Mouse (Mus musculus) testis, adult 2 months (tissue): ENCODE measurements around the gene Bmp7.

Experiments used
- CTCF ChIP-seq: fragments of 200-500 bp; IDR thresholded peaks from 2 replicates; pipeline ENCODE4 v1.5.1; 2012; ENCODE audit warnings: low read depth, mild to moderate bottlenecking, inconsistent platforms, low read length, moderate library complexity; ENCODE audit not compliant: control insufficient read depth, insufficient read depth, insufficient replicate concordance
- POLR2A ChIP-seq: fragments of 200-500 bp; IDR thresholded peaks from 2 replicates; pipeline ENCODE4 v1.6.1; 2012; ENCODE audit warnings: low read depth, mild to moderate bottlenecking, inconsistent platforms, low read length, moderate library complexity; ENCODE audit not compliant: control insufficient read depth

DNA sequence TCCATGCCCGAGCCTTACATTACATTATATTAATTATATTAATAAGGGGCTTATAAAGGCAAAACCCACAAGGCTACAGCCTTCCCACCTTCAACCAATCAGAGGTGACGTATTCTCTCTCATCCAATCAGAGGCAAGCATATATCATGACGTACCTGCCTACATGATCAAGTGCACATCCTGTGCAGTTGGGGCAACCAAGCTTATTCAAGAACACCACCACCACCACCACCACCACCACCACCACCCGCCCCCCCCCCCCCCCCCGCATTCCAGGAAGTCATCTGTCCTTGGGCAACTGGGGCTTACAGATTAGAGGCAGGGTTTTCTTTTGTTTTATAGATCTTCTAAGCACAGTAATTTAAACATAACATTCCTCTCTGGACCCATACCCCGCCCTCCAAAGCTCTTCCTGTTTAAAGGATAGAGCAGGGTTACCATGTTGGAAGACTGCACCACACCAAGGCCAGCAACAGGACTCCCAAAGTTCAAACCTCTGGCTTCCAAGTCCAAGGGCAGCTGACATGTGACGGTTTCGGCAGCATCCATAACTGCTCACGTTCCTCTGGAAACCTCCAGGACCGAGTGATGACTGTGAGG, 121.4 kb downstream of the Bmp7 start:
- no peak for TF ChIP-seq CTCF
- no peak for TF ChIP-seq POLR2A
